Mouse (Mus musculus) C2C12 (cell line): ENCODE data around the gene Zfp579.

Experiments used
- CTCF ChIP-seq: IDR thresholded peaks from one replicate; pipeline ENCODE4 v1.5.1; 2011; ENCODE audit not compliant: control insufficient read depth, insufficient read depth, insufficient read length
- MAX ChIP-seq: IDR thresholded peaks from one replicate; pipeline ENCODE4 v1.6.1; 2011; ENCODE audit warnings: mild to moderate bottlenecking, control low read depth

DNA sequence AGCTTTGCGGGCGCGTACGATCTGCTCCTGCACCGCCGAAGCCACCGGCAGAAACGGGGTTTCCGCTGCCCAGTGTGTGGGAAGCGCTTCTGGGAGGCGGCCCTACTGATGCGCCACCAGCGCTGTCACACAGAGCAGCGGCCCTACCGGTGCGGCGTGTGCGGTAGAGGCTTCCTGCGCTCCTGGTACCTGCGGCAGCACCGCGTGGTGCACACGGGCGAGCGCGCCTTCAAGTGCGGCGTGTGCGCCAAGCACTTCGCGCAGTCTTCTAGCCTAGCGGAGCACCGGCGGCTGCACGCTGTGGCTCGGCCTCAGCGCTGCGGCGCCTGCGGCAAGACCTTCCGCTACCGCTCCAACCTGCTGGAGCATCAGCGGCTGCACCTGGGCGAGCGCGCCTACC is 35.5 kb upstream of the Zfp579 start:
- TF ChIP-seq CTCF (no peak), MAX (no peak)
